Mouse (Mus musculus) lung, postnatal 14 days (tissue): ENCODE data around the gene Rgs12.
A peak's percentile ranks its signal among the peaks of the same experiment; 100 is the strongest.

Source experiments
- DNase-seq: peaks from one replicate; pipeline ENCODE4 v3.0.0; 2021

Rgs12 gene

GRCm38 (mm10) chr5:34931516-34932457, 17.5 kb upstream of the Rgs12 start:
- DNase-seq: peak; percentile 33

GRCm38 (mm10) chr5:34932458-34932806, 16.8 kb upstream of the Rgs12 start:
- peak; percentile 38 for DNase-seq

- DNase-seq: no peak
Observed at GRCm38 (mm10) chr5:34933461-34933860, 15.8 kb upstream of the Rgs12 start.

- no peak for DNase-seq
Observed at GRCm38 (mm10) chr5:34941710-34942470, 7.4 kb upstream of the Rgs12 start.

DNA sequence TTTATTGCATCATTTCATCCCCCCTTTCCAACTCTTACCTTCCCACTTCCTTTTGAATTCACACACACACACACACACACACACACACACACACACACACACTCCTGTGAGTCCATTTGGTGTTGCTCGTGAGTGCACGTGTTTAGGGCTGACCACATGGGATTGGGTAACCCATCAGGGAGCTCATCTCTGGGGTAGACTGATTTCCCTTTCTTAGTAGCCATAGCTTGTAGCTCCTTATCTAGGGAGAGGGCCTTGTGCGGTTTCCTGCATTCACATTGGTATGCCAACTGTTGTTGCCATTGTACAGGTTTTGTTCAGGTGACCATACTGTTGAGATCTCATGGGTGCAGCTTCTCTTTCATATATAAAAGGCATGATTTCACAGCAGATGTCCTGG, 5.8 kb upstream of the Rgs12 start:
- no peak for DNase-seq

GRCm38 (mm10) chr5:34949769-34950211, 545 bp downstream of the Rgs12 start:
- DNase-seq: peak; percentile 19

DNA sequence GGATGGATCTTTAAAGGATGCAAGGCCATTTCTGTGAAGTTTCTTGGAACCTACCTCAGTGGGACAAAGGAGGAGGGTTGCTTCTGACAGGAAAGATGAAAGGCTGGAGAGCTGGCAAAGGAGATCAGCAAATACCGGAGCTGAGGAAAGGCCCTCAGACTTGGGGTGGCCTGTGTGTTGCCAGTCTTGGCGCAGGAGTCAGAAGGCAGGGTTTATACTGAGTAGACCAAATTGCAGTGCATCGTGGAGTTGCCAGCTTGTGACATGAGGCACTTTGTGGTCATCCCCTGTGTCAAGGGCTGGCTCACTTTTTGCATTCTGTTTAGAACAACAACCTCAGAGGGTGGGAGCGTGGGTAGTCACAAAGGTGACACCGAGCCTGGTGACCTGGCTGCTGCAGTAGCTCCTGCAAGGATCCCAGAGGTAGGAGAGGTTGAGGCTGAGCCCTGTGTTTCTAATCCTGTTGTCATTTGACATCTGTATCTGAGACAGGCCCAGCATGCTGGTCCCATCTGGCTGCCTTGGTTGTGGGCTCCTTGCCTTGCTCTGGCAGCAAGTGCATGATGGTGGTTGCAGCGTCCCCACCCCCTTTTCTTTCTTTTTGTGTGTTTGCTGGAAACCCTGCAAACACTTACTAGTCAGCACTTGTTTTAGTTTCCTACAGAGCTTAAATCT, 1.4 kb downstream of the Rgs12 start:
- no peak for DNase-seq

GRCm38 (mm10) chr5:34951161-34951834, 2.1 kb downstream of the Rgs12 start:
- DNase-seq: peak; percentile 36

- no peak for DNase-seq
Observed at GRCm38 (mm10) chr5:34954508-34954907, 5.3 kb downstream of the Rgs12 start.

DNA sequence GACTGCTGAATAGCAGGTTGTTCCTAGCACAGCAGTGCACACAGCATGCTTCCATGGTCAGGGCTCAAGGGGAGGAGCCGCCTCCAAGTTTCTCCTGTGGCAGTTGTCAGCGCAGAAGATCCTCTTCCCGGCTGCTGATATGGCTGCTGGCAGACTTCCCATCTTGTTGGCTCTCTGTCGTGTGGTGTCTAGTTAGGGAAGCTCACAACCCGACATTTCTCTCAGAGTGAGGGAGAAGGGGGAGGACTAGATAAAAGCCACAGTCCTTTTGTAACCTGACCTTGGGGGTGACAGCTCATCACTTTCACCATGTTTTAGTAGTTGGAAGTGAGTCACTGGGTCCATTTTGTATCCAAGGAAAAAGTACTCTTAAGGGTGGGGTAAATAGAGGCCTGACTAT, 6.4 kb downstream of the Rgs12 start:
- DNase-seq: peak; percentile 56

GRCm38 (mm10) chr5:34956151-34956550, 6.9 kb downstream of the Rgs12 start:
- DNase-seq: no peak

DNA sequence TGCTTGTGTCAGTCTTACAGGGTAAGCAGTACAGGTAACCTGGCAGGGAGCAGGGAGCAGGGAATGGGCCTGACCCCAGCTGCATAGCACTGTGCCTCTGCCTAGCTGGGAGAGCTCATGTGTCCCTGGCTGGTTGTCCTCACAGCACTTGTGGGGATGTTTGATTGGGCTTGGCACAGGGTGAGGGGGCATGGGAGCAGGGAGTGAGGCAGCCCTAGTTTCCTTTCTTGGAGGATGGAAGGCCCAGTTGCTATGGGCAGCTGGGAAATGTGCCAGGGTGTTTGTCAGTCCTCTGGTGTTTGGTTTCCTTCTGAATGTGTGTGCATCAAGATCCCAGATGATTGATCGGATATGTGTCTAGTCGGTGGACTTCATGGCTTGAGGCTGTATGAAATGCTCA, 7.8 kb downstream of the Rgs12 start:
- DNase-seq: peak; percentile 69

GRCm38 (mm10) chr5:34960021-34960420, 10.8 kb downstream of the Rgs12 start:
- no peak for DNase-seq

DNA sequence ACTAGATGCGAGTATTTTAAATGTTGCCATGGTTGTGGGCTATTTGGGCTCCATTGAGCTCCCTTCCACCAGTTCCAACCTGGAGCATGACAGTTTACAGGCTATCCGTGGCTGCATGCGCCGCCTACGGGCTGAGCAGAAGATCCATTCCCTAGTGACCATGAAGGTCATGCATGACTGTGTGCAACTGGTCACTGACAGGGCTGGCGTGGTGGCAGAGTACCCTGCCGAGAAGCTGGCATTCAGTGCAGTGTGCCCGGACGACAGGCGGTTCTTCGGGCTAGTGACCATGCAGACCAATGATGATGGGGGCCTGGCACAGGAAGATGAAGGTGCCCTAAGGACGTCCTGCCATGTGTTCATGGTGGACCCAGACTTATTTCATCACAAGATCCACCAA, 16.3 kb downstream of the Rgs12 start:
- DNase-seq: no peak

DNA sequence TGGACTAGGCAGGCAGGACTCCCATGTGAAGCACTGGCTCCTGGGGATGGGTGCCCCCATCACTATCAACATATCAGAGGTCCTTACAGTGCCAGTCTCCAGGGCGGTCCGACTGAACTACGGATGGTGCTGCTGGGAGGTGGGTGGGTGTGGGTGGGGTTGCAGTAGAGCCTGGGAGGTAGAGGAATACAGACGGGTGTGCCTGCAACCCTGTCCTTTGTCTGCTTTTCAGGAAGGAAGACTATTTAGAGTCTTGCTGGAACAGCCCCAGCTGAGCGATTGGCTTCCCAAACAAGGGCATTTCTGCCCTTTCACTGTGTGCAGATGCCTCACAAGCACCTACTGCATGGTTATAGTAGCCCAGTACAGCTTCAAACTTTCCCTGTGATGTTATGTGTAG, 19.1 kb downstream of the Rgs12 start:
- peak; percentile 63 for DNase-seq

DNA sequence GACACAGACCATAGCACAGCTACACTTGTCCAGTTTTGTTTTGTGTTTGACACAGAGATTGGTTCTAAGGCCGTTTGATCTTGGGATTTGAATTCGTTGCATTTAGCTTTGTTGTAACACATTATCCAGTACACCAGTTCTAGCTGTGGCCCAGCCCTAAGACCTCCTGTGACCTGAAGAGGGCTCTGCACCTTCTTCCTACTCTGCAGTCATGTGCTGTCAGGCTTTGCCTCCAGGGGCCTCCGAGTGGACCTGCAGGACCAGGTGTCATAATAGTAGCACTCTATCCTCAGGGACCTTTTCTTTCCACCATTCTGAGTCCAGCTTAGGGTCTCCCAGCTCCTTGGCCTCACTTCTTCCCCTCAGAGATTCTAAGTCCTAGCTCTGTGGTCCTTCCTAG, 23.2 kb downstream of the Rgs12 start:
- no peak for DNase-seq

- DNase-seq: no peak
Observed at GRCm38 (mm10) chr5:34973560-34974317, 24.5 kb downstream of the Rgs12 start.

DNA sequence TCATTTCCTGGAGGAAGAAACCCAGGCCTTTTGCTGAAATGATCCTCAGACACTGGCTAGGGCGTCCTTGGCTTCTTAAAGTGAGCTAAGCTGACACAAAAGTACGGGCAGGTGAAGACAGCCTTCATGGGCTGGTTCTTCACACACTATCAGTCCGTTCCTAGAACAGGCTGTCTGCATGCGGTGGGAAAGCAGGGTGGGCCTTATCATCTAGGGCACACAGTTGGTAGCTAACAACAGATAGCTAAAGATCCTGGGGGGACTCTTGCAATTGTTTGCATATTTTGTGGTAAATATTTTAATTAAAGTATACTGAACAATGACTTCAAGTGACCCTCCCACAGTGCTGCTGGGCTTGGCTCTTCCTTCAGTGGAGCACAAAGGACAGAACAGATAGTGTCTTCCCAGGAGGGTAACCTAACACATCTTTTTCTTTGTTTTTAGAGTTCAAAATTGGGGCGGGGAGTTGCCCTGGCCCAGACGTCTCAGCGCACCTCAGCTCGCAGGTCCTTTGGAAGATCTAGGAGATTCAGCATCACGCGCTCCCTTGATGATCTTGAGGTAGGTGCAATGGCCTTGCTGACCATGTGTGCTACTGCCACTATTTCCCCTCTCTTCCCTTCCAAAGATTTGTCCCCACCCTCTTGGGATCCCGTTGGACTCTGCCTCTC, 25.7 kb downstream of the Rgs12 start:
- no peak for DNase-seq

DNA sequence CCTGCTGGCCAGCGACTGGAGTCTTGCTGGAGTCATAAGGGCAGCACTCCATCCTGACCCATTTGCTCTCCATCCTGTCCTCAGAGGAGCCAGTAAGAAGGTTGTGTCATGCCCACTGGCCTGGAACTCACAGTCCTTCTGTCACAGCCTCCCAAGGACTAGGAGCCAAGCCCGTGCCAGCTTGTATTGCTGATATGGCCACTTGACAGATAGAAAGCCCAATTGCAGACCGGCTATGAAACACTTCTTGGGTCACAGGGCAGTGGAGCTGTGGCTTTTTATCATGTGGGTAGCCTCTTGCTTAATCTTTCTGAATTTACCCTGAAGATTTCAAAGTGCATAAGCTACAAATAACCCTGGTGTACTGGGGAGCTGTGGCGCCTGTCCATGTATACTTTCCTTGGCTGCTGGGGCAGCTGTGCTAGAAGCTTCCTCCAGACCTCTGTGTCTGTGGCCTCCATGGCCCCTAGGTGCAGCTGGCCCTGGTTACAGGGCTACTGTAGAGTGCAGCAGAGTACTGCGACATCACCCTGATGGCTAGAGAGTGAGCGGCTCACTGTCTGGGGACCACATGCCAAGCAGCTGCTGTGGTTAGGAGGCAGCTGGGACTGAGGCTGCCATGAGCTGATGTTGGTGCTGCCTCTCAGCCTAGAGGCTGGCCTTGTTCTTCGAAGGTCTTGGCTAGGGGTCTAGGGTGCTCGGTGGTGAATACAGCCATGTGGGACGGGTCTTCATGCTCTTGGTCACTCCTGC, 27.5 kb downstream of the Rgs12 start:
- DNase-seq: no peak

GRCm38 (mm10) chr5:34980099-34980498, 30.9 kb downstream of the Rgs12 start:
- DNase-seq: no peak

GRCm38 (mm10) chr5:34981734-34982133, 32.5 kb downstream of the Rgs12 start:
- no peak for DNase-seq
